Mouse (Mus musculus) limb, embryonic 11.5 days (tissue): ENCODE data around the gene Cluh. TPM values are rescaled to one million over a fixed set of nuclear protein-coding genes. Genes with fewer than 3 reads are reported as not detected.

Experiments
- ATAC-seq: fragments of 200-750 bp; cut with Nextera tagmentation; 2 replicates; pipeline ENCODE4 v1.8.0; 2017; ENCODE audit warnings: low read depth; ENCODE audit not compliant: insufficient number of reproducible peaks, low FRiP score, low TSS enrichment
- DNase-seq: peaks from one replicate; pipeline ENCODE4 v3.0.0-alpha.2; 2015; ENCODE audit warnings: low spot score
- H3K27ac ChIP-seq: fragments of 300-500 bp; sonication (generic); replicated peaks from 2 replicates; pipeline ENCODE4 v1.5.1; 2014; ENCODE audit warnings: low read depth, mild to moderate bottlenecking, low read length
- H3K27me3 ChIP-seq: fragments of 300-500 bp; sonication (generic); 2 replicates; pipeline ENCODE4 v1.6.1; 2014; ENCODE audit warnings: mild to moderate bottlenecking, low read length, mixed read lengths; ENCODE audit not compliant: control insufficient read depth, insufficient read depth
- H3K36me3 ChIP-seq: fragments of 300-500 bp; sonication (generic); 2 replicates; pipeline ENCODE4 v1.6.1; 2014; ENCODE audit warnings: mild to moderate bottlenecking, low read length, moderate library complexity, mixed read lengths; ENCODE audit not compliant: control insufficient read depth, insufficient read depth
- H3K4me1 ChIP-seq: fragments of 300-500 bp; sonication (generic); 2 replicates; pipeline ENCODE4 v1.6.1; 2014; ENCODE audit warnings: low read length, mixed read lengths; ENCODE audit not compliant: control insufficient read depth, insufficient read depth
- H3K4me2 ChIP-seq: fragments of 300-500 bp; sonication (generic); 2 replicates; pipeline ENCODE4 v1.6.1; 2014; ENCODE audit warnings: low read depth, mild to moderate bottlenecking, moderate library complexity; ENCODE audit not compliant: severe bottlenecking
- H3K4me3 ChIP-seq: fragments of 300-500 bp; sonication (generic); 2 replicates; pipeline ENCODE4 v1.5.1; 2014; ENCODE audit warnings: low read depth, low read length
- H3K9ac ChIP-seq: fragments of 300-500 bp; sonication (generic); 2 replicates; pipeline ENCODE4 v1.6.1; 2014; ENCODE audit warnings: mild to moderate bottlenecking, low read length
- H3K9me3 ChIP-seq: fragments of 300-500 bp; sonication (generic); 2 replicates; pipeline ENCODE4 v1.6.1; 2016; ENCODE audit warnings: low read length; ENCODE audit not compliant: control insufficient read depth
- WGBS: fragments of 180-500 bp; shearing (Covaris S2); extraction: QIAGEN DNeasy Blood & Tissue Kit; methylation state at CpG from one replicate; pipeline ENCODE4 v1.1.7; 2014; 5-methylcytosine and 5-hydroxymethylcytosine counted together
- polyA plus RNA-seq: library from polyadenylated mRNA; unstranded; fragments of >200 nt; fragmentation: Nextera tagmentation; extraction: Ambion mirVana; gene quantifications from 2 replicates; pipeline ENCODE4 v1.2.1, GENCODE M21; 2014

Gene Cluh
- polyA plus RNA-seq, 1 experiment from 2014 or later = 14.0 TPM

- H3K36me3 ChIP-seq = no peaks in the 10 kb centered on the region; the same call in 1 of the 2 replicates
- ATAC-seq = no peak
- H3K27me3 ChIP-seq = no peaks in the 10 kb centered on the region
- H3K9me3 ChIP-seq = no peaks in the 10 kb centered on the region
- no peak overlapping the region for H3K4me2 ChIP-seq
- no peaks in the 10 kb centered on the region for H3K4me1 ChIP-seq
- H3K4me3 ChIP-seq = no peak overlapping the region
- H3K27ac ChIP-seq = no peak overlapping the region
- no peak overlapping the region for H3K9ac ChIP-seq
- WGBS = 96% methylated on average over 1 of the region's 1 CpGs
- no peak for DNase-seq
Observed at GRCm38 (mm10) chr11:74710671-74711070, 61.4 kb downstream of the Cluh start.

GRCm38 (mm10) chr11:74715971-74716525, 66.8 kb downstream of the Cluh start:
- DNase-seq (no peak), ATAC-seq (no peak)
- H3K4me2 ChIP-seq = no peak overlapping the region
- H3K27ac ChIP-seq = no peak overlapping the region
- no peaks in the 10 kb centered on the region; the same call in 1 of the 2 replicates for H3K36me3 ChIP-seq
- no peak overlapping the region for H3K9ac ChIP-seq
- 96% methylated on average over 3 of the region's 3 CpGs for WGBS
- no peaks in the 10 kb centered on the region for H3K9me3 ChIP-seq
- H3K27me3 ChIP-seq = no peaks in the 10 kb centered on the region
- H3K4me3 ChIP-seq = no peak overlapping the region
- peaks cover 3% of the 10 kb centered on the region; the same call in 1 of the 2 replicates for H3K4me1 ChIP-seq

Other genes with a start within 250 kb of the Cluh start
- gene Rap1gap2, start 38.6 kb upstream of the Cluh start, polyA plus RNA-seq = 0.35 and 0.60 TPM in 2 replicates
- gene Ccdc92b, start 29.9 kb upstream of the Cluh start, polyA plus RNA-seq = 0.67 and 0.85 TPM in 2 replicates
- gene Pafah1b1, start 75.2 kb downstream of the Cluh start, polyA plus RNA-seq = 77.5 and 83.3 TPM in 2 replicates
- 51.6 and 54.7 TPM in 2 replicates for gene Mettl16, start 121.3 kb downstream of the Cluh start, polyA plus RNA-seq
- 5.1 and 5.5 TPM in 2 replicates for gene Mnt, start 181.4 kb downstream of the Cluh start, polyA plus RNA-seq
- 3.0 and 3.4 TPM in 2 replicates for gene Sgsm2, start 247.6 kb downstream of the Cluh start, polyA plus RNA-seq
- gene Tsr1, start 248.6 kb downstream of the Cluh start, polyA plus RNA-seq = 52.9 and 59.9 TPM in 2 replicates